Mouse (Mus musculus): Measurements from ENCODE around the gene Tnk1.

Gene Tnk1

DNA sequence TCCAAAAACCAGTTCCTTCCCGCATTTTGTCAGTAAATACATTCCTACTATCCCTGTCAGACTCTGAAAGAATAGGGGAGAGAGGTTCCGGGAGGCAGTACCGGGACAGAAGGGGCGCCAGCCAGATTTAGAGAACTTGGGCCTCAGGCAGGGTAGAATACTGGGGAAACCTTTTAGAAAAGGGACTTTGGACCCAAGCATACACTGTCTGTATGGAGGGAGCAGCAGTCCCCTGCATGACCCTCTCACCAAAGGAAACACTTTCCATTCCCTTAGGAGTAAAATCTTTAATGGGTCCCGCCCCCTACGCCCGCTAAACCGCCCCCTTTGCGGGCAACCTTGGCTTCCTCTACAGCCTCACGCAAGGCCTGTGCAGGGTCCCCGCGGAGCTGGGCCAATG is 55.2 kb downstream of the Tnk1 start:
- no peak for DNase-seq (ENCODE audit: low spot score)

- DNase-seq (ENCODE audit: low spot score), result no peak
These were observed 55.9 kb downstream of the Tnk1 start for GRCm38 (mm10) chr11:69802648-69803105.

- DNase-seq (ENCODE audit: low spot score), result no peak
These were observed 57.1 kb downstream of the Tnk1 start, which contains the start of gene Fgf11 for GRCm38 (mm10) chr11:69801379-69801977. Gene Fgf11 (minus strand): TSS chr11:69801857.
